Mouse (Mus musculus): Measurements from ENCODE around the gene Cmss1. TPM values are rescaled to one million over a fixed set of nuclear protein-coding genes. Genes with fewer than 3 reads are reported as not detected.

Gene Cmss1
- polyA plus RNA-seq, 1 experiment from 2014 or later: 58.3 TPM

- Histone ChIP-seq H3K27ac (replicated peaks; ENCODE audit: low read depth, low read length) (no peak overlapping the region), H3K36me3 (ENCODE audit: control insufficient read depth, insufficient read depth, low read length) (no peaks in the 10 kb centered on the region), H3K4me2 (ENCODE audit: low read depth, severe bottlenecking) (no peak overlapping the region), H3K27me3 (ENCODE audit: control insufficient read depth, insufficient read depth, low read length) (no peaks in the 10 kb centered on the region), H3K9ac (ENCODE audit: low read length) (no peak overlapping the region), H3K9me3 (ENCODE audit: control insufficient read depth, low read length) (no peaks in the 10 kb centered on the region), H3K4me1 (ENCODE audit: control insufficient read depth, insufficient read depth, low read length) (peaks cover 15% of the 10 kb centered on the region), H3K4me3 (ENCODE audit: low read depth, low read length) (no peak overlapping the region)
- DNase-seq (ENCODE audit: low spot score) (no peak), ATAC-seq (ENCODE audit: insufficient number of reproducible peaks, low FRiP score, low TSS enrichment, low read depth) (peak; percentile 42; the same call in 1 of the 2 replicates)
- 27% methylated on average over 7 of the region's 7 CpGs for whole genome bisulfite sequencing
Measured at GRCm38 (mm10) chr16:57421680-57422417, 184.8 kb downstream of the Cmss1 start.

GRCm38 (mm10) chr16:57420773-57421556, 185.7 kb downstream of the Cmss1 start:
- Histone ChIP-seq H3K27ac (replicated peaks; ENCODE audit: low read depth, low read length) (no peak overlapping the region), H3K9me3 (ENCODE audit: control insufficient read depth, low read length) (no peaks in the 10 kb centered on the region), H3K4me1 (ENCODE audit: control insufficient read depth, insufficient read depth, low read length) (peaks cover 15% of the 10 kb centered on the region), H3K9ac (ENCODE audit: low read length) (no peak overlapping the region), H3K27me3 (ENCODE audit: control insufficient read depth, insufficient read depth, low read length) (no peaks in the 10 kb centered on the region), H3K4me2 (ENCODE audit: low read depth, severe bottlenecking) (no peak overlapping the region), H3K36me3 (ENCODE audit: control insufficient read depth, insufficient read depth, low read length) (no peaks in the 10 kb centered on the region), H3K4me3 (ENCODE audit: low read depth, low read length) (no peak overlapping the region)
- WGBS: 17% methylated on average over 8 of the region's 8 CpGs
- DNase-seq (ENCODE audit: low spot score) (no peak), ATAC-seq (ENCODE audit: insufficient number of reproducible peaks, low FRiP score, low TSS enrichment, low read depth) (no peak)

- no peaks in the 10 kb centered on the region for H3K9me3 ChIP-seq (ENCODE audit: control insufficient read depth, low read length)
- no peaks in the 10 kb centered on the region for H3K27me3 ChIP-seq (ENCODE audit: control insufficient read depth, insufficient read depth, low read length)
- no peak overlapping the region for H3K4me2 ChIP-seq (ENCODE audit: low read depth, severe bottlenecking)
- no peak overlapping the region for H3K4me3 ChIP-seq (ENCODE audit: low read depth, low read length)
- whole genome bisulfite sequencing: 82% methylated on average over 5 of the region's 5 CpGs
- peaks cover 15% of the 10 kb centered on the region for H3K4me1 ChIP-seq (ENCODE audit: control insufficient read depth, insufficient read depth, low read length)
- H3K36me3 ChIP-seq (ENCODE audit: control insufficient read depth, insufficient read depth, low read length): no peaks in the 10 kb centered on the region
- ATAC-seq (ENCODE audit: insufficient number of reproducible peaks, low FRiP score, low TSS enrichment, low read depth) (no peak), DNase-seq (ENCODE audit: low spot score) (no peak)
- H3K9ac ChIP-seq (ENCODE audit: low read length): no peak overlapping the region
- no peak overlapping the region for H3K27ac ChIP-seq (replicated peaks; ENCODE audit: low read depth, low read length)
Measured at GRCm38 (mm10) chr16:57419881-57420280, 186.8 kb downstream of the Cmss1 start.

GRCm38 (mm10) chr16:57419332-57419731, 187.3 kb downstream of the Cmss1 start:
- Histone ChIP-seq H3K4me2 (ENCODE audit: low read depth, severe bottlenecking) (no peak overlapping the region), H3K27ac (replicated peaks; ENCODE audit: low read depth, low read length) (no peak overlapping the region), H3K9me3 (ENCODE audit: control insufficient read depth, low read length) (no peaks in the 10 kb centered on the region), H3K27me3 (ENCODE audit: control insufficient read depth, insufficient read depth, low read length) (no peaks in the 10 kb centered on the region), H3K9ac (ENCODE audit: low read length) (no peak overlapping the region), H3K4me3 (ENCODE audit: low read depth, low read length) (no peak overlapping the region), H3K36me3 (ENCODE audit: control insufficient read depth, insufficient read depth, low read length) (no peaks in the 10 kb centered on the region), H3K4me1 (ENCODE audit: control insufficient read depth, insufficient read depth, low read length) (peaks cover 15% of the 10 kb centered on the region)
- DNase-seq (ENCODE audit: low spot score) (no peak), ATAC-seq (ENCODE audit: insufficient number of reproducible peaks, low FRiP score, low TSS enrichment, low read depth) (no peak)
- WGBS: 50% methylated on average over 5 of the region's 5 CpGs

GRCm38 (mm10) chr16:57417955-57418354, 188.7 kb downstream of the Cmss1 start:
- WGBS: 93% methylated on average over 1 of the region's 1 CpGs
- no peak for ATAC-seq (ENCODE audit: insufficient number of reproducible peaks, low FRiP score, low TSS enrichment, low read depth)
- peaks cover 14% of the 10 kb centered on the region for H3K4me1 ChIP-seq (ENCODE audit: control insufficient read depth, insufficient read depth, low read length)

GRCm38 (mm10) chr16:57417017-57417416, 189.6 kb downstream of the Cmss1 start:
- WGBS: 71% methylated on average over 9 of the region's 9 CpGs

More at GRCm38 (mm10) chr16:57417955-57418354, 188.7 kb downstream of the Cmss1 start:
- DNase-seq (ENCODE audit: low spot score): no peak
- H3K36me3 ChIP-seq (ENCODE audit: control insufficient read depth, insufficient read depth, low read length): no peaks in the 10 kb centered on the region
- no peak overlapping the region for H3K4me3 ChIP-seq (ENCODE audit: low read depth, low read length)
- no peak overlapping the region for H3K27ac ChIP-seq (replicated peaks; ENCODE audit: low read depth, low read length)
- no peak overlapping the region for H3K9ac ChIP-seq (ENCODE audit: low read length)
- no peak overlapping the region for H3K4me2 ChIP-seq (ENCODE audit: low read depth, severe bottlenecking)
- no peaks in the 10 kb centered on the region for H3K9me3 ChIP-seq (ENCODE audit: control insufficient read depth, low read length)
- no peaks in the 10 kb centered on the region for H3K27me3 ChIP-seq (ENCODE audit: control insufficient read depth, insufficient read depth, low read length)

GRCm38 (mm10) chr16:57416049-57416448, 190.6 kb downstream of the Cmss1 start:
- 24% methylated on average over 2 of the region's 2 CpGs for WGBS
- Histone ChIP-seq H3K4me2 (ENCODE audit: low read depth, severe bottlenecking) (no peak overlapping the region), H3K4me1 (ENCODE audit: control insufficient read depth, insufficient read depth, low read length) (peaks cover under 1% of the 10 kb centered on the region; the same call in 1 of the 2 replicates), H3K36me3 (ENCODE audit: control insufficient read depth, insufficient read depth, low read length) (no peaks in the 10 kb centered on the region), H3K9ac (ENCODE audit: low read length) (no peak overlapping the region), H3K27ac (replicated peaks; ENCODE audit: low read depth, low read length) (no peak overlapping the region), H3K9me3 (ENCODE audit: control insufficient read depth, low read length) (no peaks in the 10 kb centered on the region), H3K4me3 (ENCODE audit: low read depth, low read length) (no peak overlapping the region), H3K27me3 (ENCODE audit: control insufficient read depth, insufficient read depth, low read length) (no peaks in the 10 kb centered on the region)
- ATAC-seq (ENCODE audit: insufficient number of reproducible peaks, low FRiP score, low TSS enrichment, low read depth) (no peak), DNase-seq (ENCODE audit: low spot score) (no peak)

More at GRCm38 (mm10) chr16:57417017-57417416, 189.6 kb downstream of the Cmss1 start:
- Histone ChIP-seq H3K9ac (ENCODE audit: low read length) (no peak overlapping the region), H3K4me3 (ENCODE audit: low read depth, low read length) (no peak overlapping the region), H3K4me2 (ENCODE audit: low read depth, severe bottlenecking) (no peak overlapping the region), H3K27me3 (ENCODE audit: control insufficient read depth, insufficient read depth, low read length) (no peaks in the 10 kb centered on the region), H3K27ac (replicated peaks; ENCODE audit: low read depth, low read length) (no peak overlapping the region), H3K9me3 (ENCODE audit: control insufficient read depth, low read length) (no peaks in the 10 kb centered on the region), H3K36me3 (ENCODE audit: control insufficient read depth, insufficient read depth, low read length) (no peaks in the 10 kb centered on the region), H3K4me1 (ENCODE audit: control insufficient read depth, insufficient read depth, low read length) (peaks cover 9% of the 10 kb centered on the region)
- DNase-seq (ENCODE audit: low spot score): no peak
- no peak for ATAC-seq (ENCODE audit: insufficient number of reproducible peaks, low FRiP score, low TSS enrichment, low read depth)

- no peak overlapping the region for H3K4me3 ChIP-seq (ENCODE audit: low read depth, low read length)
- H3K36me3 ChIP-seq (ENCODE audit: control insufficient read depth, insufficient read depth, low read length): no peaks in the 10 kb centered on the region
- H3K27ac ChIP-seq (replicated peaks; ENCODE audit: low read depth, low read length): no peak overlapping the region
- no peak for ATAC-seq (ENCODE audit: insufficient number of reproducible peaks, low FRiP score, low TSS enrichment, low read depth)
- DNase-seq (ENCODE audit: low spot score): no peak
- H3K9ac ChIP-seq (ENCODE audit: low read length): no peak overlapping the region
- no peaks in the 10 kb centered on the region; the same call in 1 of the 2 replicates for H3K4me1 ChIP-seq (ENCODE audit: control insufficient read depth, insufficient read depth, low read length)
- H3K27me3 ChIP-seq (ENCODE audit: control insufficient read depth, insufficient read depth, low read length): no peaks in the 10 kb centered on the region
- no peak overlapping the region for H3K4me2 ChIP-seq (ENCODE audit: low read depth, severe bottlenecking)
- H3K9me3 ChIP-seq (ENCODE audit: control insufficient read depth, low read length): no peaks in the 10 kb centered on the region
- WGBS: 46% methylated on average over 4 of the region's 4 CpGs
Measured at GRCm38 (mm10) chr16:57412766-57413165, 193.9 kb downstream of the Cmss1 start.

All from limb, embryonic 11.5 days (tissue).